Mouse (Mus musculus) bone marrow macrophage, adult 2 months (primary cell): ENCODE measurements around the gene Pnpo.

Source experiments
- CTCF ChIP-seq: IDR thresholded peaks from 2 replicates; pipeline ENCODE4 v1.5.1; 2012; ENCODE audit warnings: low read depth, mild to moderate bottlenecking, low read length, moderate library complexity
- POLR2A ChIP-seq: IDR thresholded peaks from 2 replicates; pipeline ENCODE4 v1.6.1; 2012; ENCODE audit warnings: mild to moderate bottlenecking, low read depth, low read length, borderline replicate concordance

DNA sequence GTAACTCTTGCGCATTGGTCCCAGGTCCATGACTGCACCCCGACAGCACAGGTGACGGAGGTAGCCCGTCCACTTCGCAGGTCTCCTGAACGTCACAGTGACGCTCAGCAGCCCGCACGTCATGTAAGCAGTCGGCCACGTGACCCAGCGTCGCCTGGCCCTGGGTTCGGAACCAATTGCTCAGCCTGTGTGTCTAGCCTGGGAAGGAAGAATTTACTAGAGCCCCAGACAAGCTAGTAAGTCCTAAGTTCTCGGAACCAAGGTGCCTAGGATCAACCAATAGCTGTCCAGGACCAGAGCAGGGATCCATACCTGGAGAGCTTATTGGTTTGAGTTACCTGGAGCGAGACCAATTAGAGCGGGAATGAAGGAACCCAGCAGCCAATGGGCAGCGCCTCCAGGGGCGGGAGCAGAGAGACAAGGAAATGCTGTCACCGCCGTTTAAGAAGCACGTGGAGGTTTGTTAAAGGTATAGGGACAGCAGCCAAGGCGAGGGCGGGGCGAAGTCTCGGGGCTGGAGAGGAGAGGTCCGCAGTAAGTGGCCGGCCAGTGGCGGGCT is at the start of gene Pnpo:
- TF ChIP-seq CTCF (no peak), POLR2A (no peak)
